Mouse (Mus musculus) myocyte (in vitro differentiated cells): ENCODE results near the gene Coa7. TPM values are rescaled to one million over a fixed set of nuclear protein-coding genes. Genes with fewer than 3 reads are reported as not detected.

Experiments
- H3K27me3 ChIP-seq: one replicate; pipeline ENCODE4 v1.6.1; 2011; ENCODE audit not compliant: control insufficient read depth, insufficient read depth, insufficient read length
- H3K36me3 ChIP-seq: one replicate; pipeline ENCODE4 v1.6.1; 2011; ENCODE audit not compliant: control insufficient read depth, insufficient read depth
- H3K4me2 ChIP-seq: one replicate; pipeline ENCODE4 v1.6.1; 2011; ENCODE audit warnings: low read depth, control low read depth
- H3K4me3 ChIP-seq: one replicate; pipeline ENCODE4 v1.5.1; 2011; ENCODE audit warnings: mild to moderate bottlenecking, control low read depth, moderate library complexity
- H3K79me2 ChIP-seq: one replicate; pipeline ENCODE4 v1.6.1; 2011; ENCODE audit not compliant: control insufficient read depth, insufficient read depth
- H3ac ChIP-seq: one replicate; pipeline ENCODE4 v1.6.1; 2011; ENCODE audit not compliant: control insufficient read depth, insufficient read length
- CEBPB ChIP-seq: IDR thresholded peaks from 2 replicates; pipeline ENCODE4 v1.6.1; 2011; ENCODE audit warnings: mild to moderate bottlenecking, moderate library complexity; ENCODE audit not compliant: poor library complexity, insufficient read depth, severe bottlenecking
- E2F4 ChIP-seq: IDR thresholded peaks from one replicate; pipeline ENCODE4 v1.6.1; 2011; ENCODE audit warnings: mild to moderate bottlenecking, control low read depth, moderate library complexity; ENCODE audit not compliant: insufficient read depth
- MAX ChIP-seq: IDR thresholded peaks from one replicate; pipeline ENCODE4 v1.6.1; 2011; ENCODE audit warnings: low read depth, mild to moderate bottlenecking, control low read depth
- MYOD1 ChIP-seq, 3 experiments: IDR thresholded peaks; one replicate each; pipeline ENCODE4 v1.6.1; 2011; ENCODE audit warnings: control low read depth in 2 of 3, low read depth in 2 of 3, mild to moderate bottlenecking in 2 of 3, moderate library complexity in 1 of 3; ENCODE audit not compliant: insufficient read length in 2 of 3, control insufficient read depth in 1 of 3
- MYOG ChIP-seq, 3 experiments: IDR thresholded peaks; one replicate each; pipeline ENCODE4 v1.6.1; 2011; ENCODE audit warnings: control low read depth in 2 of 3, low read depth in 2 of 3, mild to moderate bottlenecking in 2 of 3; ENCODE audit not compliant: insufficient read length in 2 of 3, control insufficient read depth in 1 of 3, insufficient read depth in 1 of 3
- SRF ChIP-seq: IDR thresholded peaks from one replicate; pipeline ENCODE4 v1.6.1; 2011; ENCODE audit warnings: low read depth; ENCODE audit not compliant: control insufficient read depth, insufficient read length
- polyA plus RNA-seq: library from polyadenylated mRNA; unstranded; fragments of >200 nt; fragmentation: generic; extraction: Trizol; gene quantifications from one replicate; pipeline ENCODE4 v1.2.1, GENCODE M21; 2012; ENCODE audit warnings: missing spikeins

Gene Coa7
- polyA plus RNA-seq, 1 experiment: 31.9 TPM

- Histone ChIP-seq H3K36me3 (no peaks in the 10 kb centered on the region), H3K4me2 (no peak overlapping the region), H3K79me2 (no peaks in the 10 kb centered on the region), H3ac (no peak overlapping the region), H3K27me3 (no peaks in the 10 kb centered on the region), H3K4me3 (no peak overlapping the region)
- TF ChIP-seq E2F4 (no peak), MYOG (IDR thresholded peaks at IDR 0.05; ENCODE audit: control insufficient read depth in 1 of 3, insufficient read depth in 1 of 3, insufficient read length in 2 of 3, low read depth in 2 of 3) (peak in 1 of 3 experiments; percentile 4), MAX (no peak), MYOD1 (IDR thresholded peaks at IDR 0.05; ENCODE audit: control insufficient read depth in 1 of 3, insufficient read length in 2 of 3, low read depth in 2 of 3) (peak in 1 of 3 experiments; percentile 38), SRF (no peak), CEBPB (no peak)
These were observed 63.2 kb downstream of the Coa7 start for GRCm38 (mm10) chr4:108391124-108391523.

Other genes with a start within 250 kb of the Coa7 start
- gene Podn, start 231.7 kb upstream of the Coa7 start, polyA plus RNA-seq: 0.10 TPM
- 79.8 TPM for gene Scp2, start 183.1 kb upstream of the Coa7 start, polyA plus RNA-seq
- 8.6 TPM for gene Echdc2, start 162.7 kb upstream of the Coa7 start, polyA plus RNA-seq
- not detected for gene Zyg11a, start 110.1 kb upstream of the Coa7 start, polyA plus RNA-seq
- gene Zyg11b, start 27.0 kb upstream of the Coa7 start, polyA plus RNA-seq: 12.8 TPM
- gene Shisal2a, start 55.2 kb downstream of the Coa7 start, polyA plus RNA-seq: 0.40 TPM
- gene Gpx7, start 78.8 kb downstream of the Coa7 start, polyA plus RNA-seq: 0.34 TPM
- 10.6 TPM for gene Tut4, start 131.3 kb downstream of the Coa7 start, polyA plus RNA-seq